Mouse (Mus musculus) cortical plate, adult 2 months (tissue): Measurements from ENCODE around the gene Olfr611.

Experiments
- CTCF ChIP-seq: fragments of 200-500 bp; IDR thresholded peaks from 2 replicates; pipeline ENCODE4 v1.5.1; 2011; ENCODE audit warnings: mild to moderate bottlenecking, control low read depth, low read length; ENCODE audit not compliant: insufficient read depth; ENCODE audit errors: extremely low read depth
- POLR2A ChIP-seq: fragments of 200-500 bp; IDR thresholded peaks from 2 replicates; pipeline ENCODE4 v1.6.1; 2011; ENCODE audit warnings: mild to moderate bottlenecking, low read length, control low read depth; ENCODE audit not compliant: insufficient read depth; ENCODE audit errors: extremely low read depth

DNA sequence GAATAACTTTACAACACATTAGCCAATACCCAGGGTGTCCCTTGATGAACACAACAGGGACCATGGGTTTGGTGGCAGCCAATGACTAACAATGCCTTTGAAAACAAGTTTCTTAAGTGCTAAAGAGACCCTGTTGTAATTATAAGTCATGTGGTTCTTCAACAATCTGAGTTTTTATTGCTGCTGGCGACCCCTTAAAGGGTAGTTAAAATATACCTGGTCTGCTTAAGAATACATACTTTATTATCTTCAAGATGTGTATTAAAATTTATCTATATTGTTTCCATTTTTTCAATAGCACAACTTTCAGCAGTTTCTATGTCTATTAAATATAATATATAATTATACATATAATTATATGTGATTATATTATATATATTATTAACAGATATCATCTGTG, 22.7 kb downstream of the Olfr611 start, which contains the start of gene Olfr609:
- no peak for TF ChIP-seq CTCF
- TF ChIP-seq POLR2A = no peak
